Mouse (Mus musculus) right cerebral cortex, postnatal 10 days (tissue): Measurements from ENCODE around the gene Ap1g1.
"Not testable (repeated sequence)": the region's sequence is repeated elsewhere in the genome, so short reads cannot be mapped to it uniquely, and the experiment has no call there.

Experiments
- DNase-seq, 2 experiments: peaks; one replicate each; pipeline ENCODE4 v3.0.0; 2021; ENCODE audit warnings: low spot score in 2 of 2

Gene Ap1g1

DNA sequence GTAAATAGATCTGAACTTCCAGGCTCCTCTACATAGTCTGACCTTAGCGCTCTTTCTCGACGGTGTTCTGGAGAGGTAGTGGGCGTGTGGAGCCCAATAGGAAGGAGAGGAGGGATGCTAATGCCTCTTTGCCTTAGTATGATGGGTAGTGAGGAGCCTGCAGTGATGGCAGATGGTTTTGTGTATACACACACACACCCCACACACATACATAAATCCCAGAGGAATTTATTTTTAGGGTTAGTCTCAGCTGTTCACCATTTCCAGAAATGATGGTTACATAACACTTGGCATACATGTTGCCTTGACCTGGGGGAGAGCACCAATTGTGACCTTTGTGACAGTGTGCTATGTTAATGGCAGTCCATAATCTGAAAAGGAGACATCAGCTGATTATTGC lies 87.2 kb downstream of the Ap1g1 start:
- peak in 1 of 2 experiments; percentile 51 for DNase-seq

DNA sequence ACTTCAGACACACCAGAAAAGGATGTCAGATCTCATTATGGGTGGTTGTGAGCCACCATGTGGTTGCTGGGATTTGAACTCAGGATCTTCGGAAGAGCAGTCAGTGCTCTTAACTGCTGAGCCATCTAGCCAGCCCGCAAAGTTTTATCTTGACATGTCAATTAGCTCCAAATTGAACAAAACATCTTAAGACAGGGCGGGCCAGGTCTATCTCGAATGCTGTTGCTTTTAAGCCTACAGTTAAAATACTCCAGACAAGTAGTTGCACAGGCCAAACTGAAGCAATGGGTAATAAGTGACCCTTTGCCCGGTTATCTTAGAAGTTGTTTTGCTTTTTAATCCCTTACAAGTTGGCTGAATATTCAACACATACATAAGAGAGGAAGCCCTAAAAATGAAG lies 88.3 kb downstream of the Ap1g1 start:
- no peak for DNase-seq

GRCm38 (mm10) chr8:109868003-109868679 lies 89.8 kb downstream of the Ap1g1 start, which contains the start of gene Phlpp2:
Gene Phlpp2 (plus strand): TSS chr8:109868542.
- peak; percentile 95 to 96 for DNase-seq

GRCm38 (mm10) chr8:109868680-109869361 lies 90.5 kb downstream of the Ap1g1 start:
- DNase-seq: peak; percentile 52 to 60

DNA sequence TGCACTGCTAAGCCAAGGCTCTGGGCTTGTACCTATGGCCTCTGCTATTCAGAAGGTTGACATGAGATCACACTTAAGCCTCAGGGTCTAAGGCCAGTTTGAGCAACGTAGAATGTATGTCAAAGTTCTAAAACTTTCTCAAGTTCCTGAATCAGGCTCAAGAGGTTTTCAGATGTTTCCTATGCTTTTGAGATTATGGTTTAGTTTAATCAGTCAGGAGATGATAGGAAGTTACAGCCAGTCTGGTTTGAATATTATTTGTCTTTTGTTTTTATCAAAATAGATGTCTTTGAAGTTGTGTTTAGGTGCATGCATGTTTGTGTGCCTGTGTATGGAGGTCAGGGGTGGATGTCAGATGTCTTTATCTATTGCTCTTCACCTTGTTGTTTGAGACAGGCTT lies 92.7 kb downstream of the Ap1g1 start:
- no peak for DNase-seq

DNA sequence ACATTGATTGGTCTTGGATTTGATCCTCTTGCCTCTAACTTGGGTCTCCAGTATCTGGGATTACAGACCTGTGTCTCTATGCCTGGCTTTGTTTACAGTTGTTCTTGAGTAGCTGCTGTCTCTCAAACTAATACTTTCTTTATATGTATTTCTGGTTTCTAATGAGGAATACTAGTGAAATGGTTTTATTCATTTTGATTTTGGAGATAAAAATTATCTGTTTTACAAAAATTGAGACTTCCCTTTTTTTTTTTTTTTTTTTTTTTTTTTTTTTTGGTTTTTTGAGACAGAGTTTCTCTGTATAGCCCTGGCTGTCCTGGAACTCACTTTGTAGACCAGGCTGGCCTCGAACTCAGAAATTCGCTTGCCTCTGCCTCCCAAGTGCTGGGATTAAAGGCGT lies 95.4 kb downstream of the Ap1g1 start:
- not testable (repeated sequence) for DNase-seq

GRCm38 (mm10) chr8:109880012-109880662 lies 101.8 kb downstream of the Ap1g1 start:
- no peak for DNase-seq

DNA sequence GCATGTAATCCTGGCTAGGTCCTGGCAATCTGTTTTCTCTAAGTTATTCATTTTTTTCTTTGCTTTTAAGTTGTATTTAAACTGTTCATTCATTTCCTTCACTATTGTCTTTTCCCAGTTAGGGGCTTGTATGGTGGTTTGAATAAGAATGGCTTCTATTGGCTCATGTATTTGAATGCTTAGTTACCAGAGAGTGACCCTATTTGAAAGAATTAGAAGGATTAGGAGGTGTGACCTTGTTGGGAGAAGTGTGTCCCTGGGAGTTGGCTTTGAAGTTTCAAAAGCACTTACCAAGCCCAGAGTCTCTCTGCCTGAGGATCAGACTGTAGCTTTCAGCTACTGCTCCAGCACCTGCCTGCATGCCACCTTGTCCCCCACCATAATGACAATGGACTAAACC lies 106.9 kb downstream of the Ap1g1 start:
- no peak for DNase-seq

DNA sequence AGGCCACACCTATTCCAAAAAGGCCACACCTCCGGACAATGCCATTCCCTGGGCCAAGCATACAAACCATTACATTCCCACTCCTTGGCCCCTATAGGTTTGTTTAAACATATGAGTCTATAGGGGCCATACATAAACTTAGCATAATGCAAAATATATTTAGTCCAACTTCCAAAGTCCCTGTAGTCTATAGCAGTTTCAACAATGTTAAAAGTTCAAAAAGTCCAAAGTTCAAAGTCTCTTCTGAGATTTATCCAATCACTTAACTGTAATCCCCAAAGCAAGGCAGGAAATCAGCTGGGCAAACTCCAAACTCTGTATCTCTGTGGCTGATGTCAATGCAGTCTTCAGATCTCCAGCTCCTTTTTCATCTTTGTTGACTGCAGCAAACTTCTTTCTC lies 110.9 kb downstream of the Ap1g1 start:
- DNase-seq: no peak

DNA sequence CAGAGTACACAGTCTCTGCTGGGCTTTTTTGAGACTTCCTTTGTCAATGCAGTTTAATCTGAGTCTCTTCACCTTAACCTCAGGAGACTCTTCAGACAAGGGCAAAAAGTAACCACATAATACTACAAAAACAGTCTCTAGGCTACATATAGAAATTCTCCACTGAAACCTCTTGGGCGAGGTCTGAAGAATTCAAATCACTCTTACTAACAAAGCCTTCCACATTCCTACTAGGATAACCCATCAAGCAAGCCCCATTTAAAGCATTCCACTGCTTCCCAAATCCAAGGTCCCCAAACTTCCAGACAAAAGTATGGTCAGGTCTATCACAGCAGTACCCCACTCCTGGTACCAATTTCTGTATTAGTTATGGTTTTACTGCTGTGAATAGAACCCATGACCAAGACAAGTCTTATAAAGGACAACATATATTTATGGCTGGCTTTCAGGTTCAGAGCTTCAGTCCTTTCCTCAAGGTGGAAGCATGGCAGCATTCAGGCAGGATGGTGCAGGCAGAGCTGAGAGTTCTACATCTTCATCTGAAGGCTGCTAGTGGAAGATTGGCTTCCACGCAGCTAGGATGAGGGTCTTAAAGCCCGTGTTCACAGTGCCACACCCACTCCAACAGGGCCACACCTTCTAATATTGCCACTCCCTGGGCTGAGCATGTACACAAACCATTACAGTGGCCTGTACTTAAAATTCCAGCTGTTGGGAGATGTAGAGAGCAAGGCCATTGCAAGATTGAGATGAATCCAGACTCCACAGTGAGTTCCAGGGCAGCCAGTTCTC lies 112.6 kb downstream of the Ap1g1 start:
- no peak for DNase-seq

- no peak for DNase-seq
Observed at GRCm38 (mm10) chr8:109894636-109895035, 116.3 kb downstream of the Ap1g1 start.

- no peak for DNase-seq
Observed at GRCm38 (mm10) chr8:109895355-109895754, 117.0 kb downstream of the Ap1g1 start.

DNA sequence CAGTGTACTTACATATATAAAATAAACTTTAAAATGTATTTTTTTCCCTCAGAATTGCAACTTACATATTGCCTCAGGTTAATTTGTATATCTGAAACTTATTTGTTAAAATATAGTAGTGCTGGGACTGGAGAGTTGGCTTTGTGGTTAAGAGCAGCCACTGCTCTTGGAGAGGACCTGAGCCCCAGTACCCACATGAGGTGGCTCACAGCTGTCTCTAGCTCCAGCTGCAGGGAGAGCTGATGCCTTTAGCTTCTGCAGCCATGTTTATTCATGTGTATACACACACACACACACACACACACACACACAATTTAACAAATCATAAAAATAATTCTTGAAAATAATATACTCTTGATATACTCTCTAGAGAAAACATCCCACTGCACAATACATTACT lies 124.0 kb downstream of the Ap1g1 start:
- DNase-seq: no peak

DNA sequence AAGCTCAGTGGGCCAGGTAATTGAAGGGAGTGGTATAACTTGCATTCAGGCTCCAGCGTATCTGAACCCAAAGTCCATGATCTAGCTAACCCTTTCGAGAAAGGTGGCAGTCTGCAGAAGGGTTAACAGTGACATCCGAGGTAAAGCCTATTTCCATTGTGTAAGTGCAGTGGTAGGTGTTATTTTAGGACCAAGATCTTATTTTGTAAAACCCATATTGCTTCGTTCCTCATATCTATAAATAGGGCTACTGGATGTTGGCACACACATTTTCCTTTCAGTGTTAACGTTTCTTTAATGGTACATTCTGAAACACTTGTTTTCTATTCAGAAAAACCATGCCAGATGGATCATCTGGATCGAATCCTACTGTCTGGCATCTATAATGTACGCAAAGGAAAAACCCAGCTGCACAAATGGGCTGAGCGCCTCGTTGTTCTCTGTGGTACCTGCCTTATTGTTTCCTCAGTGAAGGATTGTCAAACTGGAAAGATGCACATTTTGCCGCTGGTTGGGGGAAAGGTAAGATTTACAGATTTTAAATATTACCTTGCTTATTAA lies 125.6 kb downstream of the Ap1g1 start:
- DNase-seq: peak; percentile 50 to 64

GRCm38 (mm10) chr8:109904928-109905668 lies 126.7 kb downstream of the Ap1g1 start:
- DNase-seq: no peak

DNA sequence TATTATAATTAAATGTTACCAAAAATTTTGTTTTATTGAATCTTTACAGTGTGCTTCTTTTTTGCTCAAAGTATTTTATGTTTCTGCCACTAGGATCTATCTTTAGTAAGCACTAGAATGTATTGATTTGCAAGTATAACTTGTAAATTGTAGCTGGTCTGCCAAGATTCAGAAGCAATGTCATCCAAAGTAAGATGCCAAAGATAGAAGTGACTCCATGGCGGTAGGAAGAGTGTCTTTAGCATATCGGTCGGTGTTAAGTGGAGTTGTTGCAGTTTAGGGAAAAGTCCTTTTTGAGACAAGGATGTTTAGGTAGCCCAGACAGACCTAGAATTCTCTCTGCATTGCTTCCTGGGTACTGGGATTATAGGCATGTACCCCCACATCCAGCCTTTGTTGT lies 128.6 kb downstream of the Ap1g1 start:
- DNase-seq: no peak

- DNase-seq: no peak
Observed at GRCm38 (mm10) chr8:109907376-109907775, 129.0 kb downstream of the Ap1g1 start.
